Mouse (Mus musculus) liver, embryonic 12.5 days (tissue): Measurements from ENCODE around the gene 4930470P17Rik. TPM values are rescaled to one million over a fixed set of nuclear protein-coding genes. Genes with fewer than 3 reads are reported as not detected.

ENCODE experiments used
- ATAC-seq: fragments of 200-750 bp; cut with Nextera tagmentation; 2 replicates; pipeline ENCODE4 v1.8.0; 2017; ENCODE audit warnings: moderate number of reproducible peaks, mild to moderate bottlenecking, moderate library complexity
- H3K27ac ChIP-seq: fragments of 300-500 bp; sonication (generic); 2 replicates; pipeline ENCODE4 v1.5.1; 2016; ENCODE audit warnings: mild to moderate bottlenecking
- H3K27me3 ChIP-seq: fragments of 300-500 bp; sonication (generic); replicated peaks from 2 replicates; pipeline ENCODE4 v1.6.1; 2016; ENCODE audit warnings: mild to moderate bottlenecking, moderate library complexity
- H3K36me3 ChIP-seq: fragments of 300-500 bp; sonication (generic); 2 replicates; pipeline ENCODE4 v1.6.1; 2016; ENCODE audit warnings: mild to moderate bottlenecking, moderate library complexity
- H3K4me1 ChIP-seq: fragments of 300-500 bp; sonication (generic); 2 replicates; pipeline ENCODE4 v1.6.1; 2016
- H3K4me2 ChIP-seq: fragments of 300-500 bp; sonication (generic); 2 replicates; pipeline ENCODE4 v1.6.1; 2016; ENCODE audit warnings: mild to moderate bottlenecking, moderate library complexity
- H3K4me3 ChIP-seq: fragments of 300-500 bp; sonication (generic); 2 replicates; pipeline ENCODE4 v1.5.1; 2016; ENCODE audit warnings: mild to moderate bottlenecking, moderate library complexity
- H3K9ac ChIP-seq: fragments of 300-500 bp; sonication (generic); 2 replicates; pipeline ENCODE4 v1.6.1; 2016; ENCODE audit warnings: mild to moderate bottlenecking, moderate library complexity
- H3K9me3 ChIP-seq: fragments of 300-500 bp; sonication (generic); replicated peaks from 2 replicates; pipeline ENCODE4 v1.6.1; 2016; ENCODE audit warnings: mild to moderate bottlenecking, moderate library complexity
- WGBS: fragments of 180-500 bp; shearing (Covaris S2); methylation state at CpG from one replicate; pipeline ENCODE4 v1.1.7; 2016; ENCODE audit not compliant: insufficient replicate concordance; 5-methylcytosine and 5-hydroxymethylcytosine counted together
- polyA plus RNA-seq: library from polyadenylated mRNA; unstranded; fragments of >200 nt; fragmentation: Nextera tagmentation; extraction: Ambion mirVana; gene quantifications from 2 replicates; pipeline ENCODE4 v1.2.1, GENCODE M21; 2016

Gene 4930470P17Rik
- polyA plus RNA-seq, 1 experiment from 2014 or later: not detected

DNA sequence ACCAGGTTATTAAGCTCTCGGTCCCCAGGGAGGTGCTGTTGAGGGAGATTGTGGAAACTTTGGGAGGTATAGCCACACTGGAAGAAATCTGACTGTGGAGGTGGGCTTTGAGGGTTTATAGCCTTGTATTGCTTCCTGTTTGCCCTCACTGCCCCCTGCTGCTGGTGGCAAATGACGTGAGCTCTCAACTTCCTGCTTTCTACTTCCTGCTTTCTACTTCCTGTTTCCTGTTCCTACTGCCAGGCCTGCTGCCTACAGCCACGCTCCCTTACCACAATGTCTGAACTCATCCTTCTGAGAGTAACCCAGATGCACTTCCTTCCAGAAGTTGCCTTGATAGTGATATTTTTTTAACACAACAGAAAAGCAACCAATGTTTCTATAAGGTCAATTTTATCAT lies 24.3 kb downstream of the 4930470P17Rik start:
- Histone ChIP-seq H3K36me3 (no peaks in the 10 kb centered on the region), H3K27me3 (no peaks in the 10 kb centered on the region), H3K4me2 (no peak overlapping the region), H3K9ac (no peak overlapping the region), H3K4me3 (no peak overlapping the region), H3K9me3 (no peaks in the 10 kb centered on the region), H3K4me1 (no peaks in the 10 kb centered on the region), H3K27ac (no peak overlapping the region)
- no peak for ATAC-seq
- 42% methylated on average over 3 of the region's 3 CpGs for WGBS

DNA sequence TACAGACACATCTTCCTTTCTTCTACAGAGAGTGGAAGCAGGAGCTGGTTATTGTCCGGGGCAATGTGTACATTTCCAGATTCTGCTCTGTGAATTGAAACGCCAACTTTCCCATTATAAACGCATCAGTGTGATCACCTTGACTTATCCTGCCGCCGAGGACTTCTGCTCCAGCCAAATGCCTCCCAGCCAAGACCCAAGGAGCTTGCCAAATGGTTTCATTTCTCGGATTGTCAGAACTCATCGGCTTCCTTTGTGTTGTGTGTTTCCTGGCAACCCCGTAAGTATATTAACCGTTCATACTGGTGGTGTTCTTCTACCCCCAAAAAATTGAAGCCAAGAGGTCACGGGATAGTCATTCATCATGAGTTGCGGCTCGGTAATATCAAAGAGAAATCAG lies 25.7 kb downstream of the 4930470P17Rik start:
- WGBS: 78% methylated on average over 12 of the region's 12 CpGs
- Histone ChIP-seq H3K9me3 (no peaks in the 10 kb centered on the region), H3K27ac (no peak overlapping the region), H3K4me3 (no peak overlapping the region), H3K9ac (no peak overlapping the region), H3K36me3 (no peaks in the 10 kb centered on the region), H3K4me2 (no peak overlapping the region), H3K27me3 (no peaks in the 10 kb centered on the region), H3K4me1 (no peaks in the 10 kb centered on the region)
- no peak for ATAC-seq

DNA sequence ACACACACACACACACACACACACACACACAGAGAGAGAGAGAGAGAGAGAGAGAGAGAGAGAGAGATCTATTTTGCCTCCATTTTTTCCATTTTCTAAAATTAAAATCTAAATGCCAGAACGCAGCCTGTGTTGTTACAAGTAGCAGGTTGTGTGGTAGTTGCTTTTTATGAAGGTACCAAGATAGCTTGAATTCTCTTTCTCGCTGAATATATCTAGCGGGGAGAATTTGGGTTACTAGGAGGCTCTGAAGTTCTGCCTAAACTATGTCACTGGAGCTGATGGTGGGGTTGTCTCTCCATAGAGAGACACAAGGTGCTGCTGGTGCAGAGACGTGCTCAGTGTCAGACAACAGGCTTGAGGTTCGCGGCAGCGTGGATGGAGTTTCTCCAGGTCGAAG lies 36.8 kb downstream of the 4930470P17Rik start:
- Histone ChIP-seq H3K27me3 (no peaks in the 10 kb centered on the region), H3K9me3 (no peaks in the 10 kb centered on the region), H3K4me1 (no peaks in the 10 kb centered on the region), H3K9ac (no peak overlapping the region), H3K27ac (no peak overlapping the region), H3K36me3 (no peaks in the 10 kb centered on the region), H3K4me2 (no peak overlapping the region), H3K4me3 (no peak overlapping the region)
- ATAC-seq: no peak
- 78% methylated on average over 8 of the region's 8 CpGs for WGBS

DNA sequence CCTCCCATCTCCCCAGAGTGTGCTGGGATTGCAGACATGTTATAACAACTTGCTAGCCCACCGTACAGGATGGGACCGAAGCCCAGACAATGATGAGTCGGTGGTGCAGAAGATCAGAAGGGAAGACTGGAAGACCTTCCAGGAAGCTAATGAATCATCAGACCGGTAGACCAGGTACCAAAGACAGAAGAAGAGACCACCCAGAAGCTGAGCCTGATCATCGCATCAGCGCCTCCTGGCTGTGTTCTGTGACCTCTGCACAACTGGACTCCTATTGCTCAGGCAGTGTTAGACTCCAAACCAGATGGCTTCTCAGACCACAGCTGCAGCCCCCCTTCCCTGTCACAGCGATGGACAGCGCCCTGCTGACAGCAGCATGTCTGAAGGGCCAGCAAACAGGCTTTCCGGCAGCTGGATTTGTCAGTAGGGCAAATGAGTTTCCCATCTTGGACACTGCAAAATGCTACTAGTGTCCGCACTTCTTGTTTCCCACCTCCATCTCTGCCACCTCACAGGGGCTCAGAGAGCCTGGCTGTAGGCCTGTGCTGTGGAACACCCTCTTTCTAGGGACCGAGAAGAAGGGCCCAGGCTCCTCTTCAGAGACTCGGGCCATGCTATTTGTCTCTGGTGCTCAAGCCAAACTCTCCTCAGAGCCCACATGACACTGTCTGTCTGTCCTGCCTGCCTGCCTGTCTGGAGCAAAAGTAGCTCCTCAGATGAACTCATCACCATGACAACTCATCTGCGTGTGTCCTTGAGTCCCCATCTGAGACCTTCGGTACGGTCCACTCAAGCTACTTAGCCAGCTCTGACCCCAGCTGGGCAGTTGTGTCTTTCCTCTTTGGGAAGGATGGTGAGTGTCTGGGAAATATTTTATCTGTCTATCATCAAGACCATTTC lies 37.6 kb downstream of the 4930470P17Rik start:
- no peak overlapping the region for H3K4me2 ChIP-seq
- H3K36me3 ChIP-seq: no peaks in the 10 kb centered on the region
- H3K9ac ChIP-seq: no peak overlapping the region
- H3K4me3 ChIP-seq: no peak overlapping the region
- no peaks in the 10 kb centered on the region for H3K4me1 ChIP-seq
- ATAC-seq: no peak
- no peaks in the 10 kb centered on the region for H3K27me3 ChIP-seq
- WGBS: 75% methylated on average over 15 of the region's 15 CpGs
- H3K9me3 ChIP-seq: no peaks in the 10 kb centered on the region
- H3K27ac ChIP-seq: no peak overlapping the region

DNA sequence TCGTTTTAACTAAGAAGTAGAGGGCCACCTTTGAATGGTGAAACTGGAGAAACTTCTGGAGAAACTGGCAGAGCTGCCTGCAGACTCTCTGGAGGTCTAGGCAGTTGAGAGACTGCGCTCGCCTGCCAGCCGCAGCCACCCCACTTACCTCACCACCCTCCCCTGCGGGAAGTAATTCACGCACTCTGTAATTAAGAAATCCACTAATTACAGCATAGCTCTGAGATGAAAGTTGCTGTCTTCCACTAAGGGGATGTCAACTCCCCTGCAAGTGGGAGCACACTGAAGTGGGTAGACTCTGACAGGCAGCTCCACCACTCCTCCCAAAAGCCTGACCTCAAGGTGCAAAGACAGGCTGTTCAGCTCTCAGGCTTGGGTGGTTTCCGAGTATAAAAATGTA lies 49.7 kb downstream of the 4930470P17Rik start:
- H3K27ac ChIP-seq: no peak overlapping the region
- no peak overlapping the region for H3K4me2 ChIP-seq
- H3K36me3 ChIP-seq: no peaks in the 10 kb centered on the region
- 64% methylated on average over 7 of the region's 7 CpGs for WGBS
- ATAC-seq: no peak
- no peak overlapping the region for H3K4me3 ChIP-seq
- H3K27me3 ChIP-seq: no peaks in the 10 kb centered on the region
- H3K9ac ChIP-seq: no peak overlapping the region
- no peaks in the 10 kb centered on the region for H3K4me1 ChIP-seq
- no peaks in the 10 kb centered on the region for H3K9me3 ChIP-seq

DNA sequence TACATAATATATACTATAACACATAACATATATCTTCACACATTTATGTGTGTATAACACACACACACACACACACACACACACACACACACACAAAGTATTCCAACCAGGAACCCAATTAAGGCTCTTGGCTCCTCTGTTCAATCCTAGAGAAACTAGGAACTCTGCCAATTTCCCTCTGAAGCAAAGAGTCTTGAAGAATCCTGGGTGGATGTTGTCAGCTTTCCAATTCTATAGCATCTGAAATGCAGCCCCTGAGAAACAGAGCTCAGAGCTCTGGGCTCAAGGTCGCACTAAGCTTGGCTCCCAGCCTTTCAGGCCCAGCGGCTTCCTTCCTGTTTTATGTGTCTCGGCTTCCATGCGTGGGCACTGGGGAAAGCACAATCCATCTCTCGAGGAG lies 51.6 kb downstream of the 4930470P17Rik start:
- H3K4me1 ChIP-seq: no peaks in the 10 kb centered on the region
- no peaks in the 10 kb centered on the region for H3K27me3 ChIP-seq
- H3K4me3 ChIP-seq: no peak overlapping the region
- H3K4me2 ChIP-seq: no peak overlapping the region
- no peaks in the 10 kb centered on the region for H3K9me3 ChIP-seq
- no peaks in the 10 kb centered on the region for H3K36me3 ChIP-seq
- H3K27ac ChIP-seq: no peak overlapping the region
- H3K9ac ChIP-seq: no peak overlapping the region
- no peak for ATAC-seq
- WGBS: 27% methylated on average over 5 of the region's 5 CpGs

DNA sequence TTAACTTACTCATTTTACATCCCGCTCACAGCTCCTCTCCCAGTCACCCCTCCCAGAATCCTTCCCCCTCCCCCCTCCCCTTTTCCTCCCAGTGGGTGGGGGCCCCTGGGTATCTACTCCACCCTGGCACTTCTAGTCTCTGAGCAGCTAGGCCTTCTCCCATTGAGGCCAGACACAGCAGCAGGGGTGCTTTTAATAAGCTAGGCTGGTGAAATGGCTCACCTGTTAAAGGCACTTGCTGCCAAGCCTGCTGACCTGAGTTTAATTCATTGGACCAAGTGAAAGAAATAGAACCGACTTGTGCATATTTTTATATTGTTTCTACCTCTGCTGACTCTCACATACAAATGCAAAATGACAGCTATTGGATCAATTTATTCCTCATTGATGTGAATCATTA lies 52.7 kb downstream of the 4930470P17Rik start:
- Histone ChIP-seq H3K9ac (no peak overlapping the region), H3K4me1 (no peaks in the 10 kb centered on the region), H3K27ac (no peak overlapping the region), H3K4me3 (no peak overlapping the region), H3K27me3 (no peaks in the 10 kb centered on the region), H3K36me3 (no peaks in the 10 kb centered on the region), H3K9me3 (no peaks in the 10 kb centered on the region), H3K4me2 (no peak overlapping the region)
- 67% methylated on average over 2 of the region's 2 CpGs for WGBS
- no peak for ATAC-seq

DNA sequence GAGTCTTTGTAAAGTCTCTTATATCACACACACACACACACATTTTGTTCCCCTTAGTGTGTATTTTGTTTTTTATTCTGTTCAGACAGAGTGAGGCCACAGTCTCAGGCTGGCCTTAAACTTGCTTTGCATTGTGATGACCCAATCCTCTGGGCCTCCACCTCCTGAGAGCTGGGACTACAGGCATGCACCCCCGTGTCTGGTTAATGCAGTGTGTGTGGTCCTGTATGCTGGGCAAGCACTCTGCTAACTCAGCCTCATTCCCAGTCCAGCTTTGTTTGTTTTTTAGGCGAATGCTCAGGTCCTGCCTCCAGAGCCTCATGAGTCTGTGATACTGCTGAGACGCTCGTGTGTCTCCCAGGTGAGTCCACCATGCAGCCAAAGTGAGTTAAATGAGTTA lies 53.8 kb downstream of the 4930470P17Rik start:
- no peak overlapping the region for H3K9ac ChIP-seq
- H3K4me2 ChIP-seq: no peak overlapping the region
- ATAC-seq: no peak
- no peak overlapping the region for H3K4me3 ChIP-seq
- 48% methylated on average over 4 of the region's 4 CpGs for WGBS
- no peaks in the 10 kb centered on the region for H3K4me1 ChIP-seq
- no peaks in the 10 kb centered on the region for H3K36me3 ChIP-seq
- H3K9me3 ChIP-seq: no peaks in the 10 kb centered on the region
- H3K27me3 ChIP-seq: no peaks in the 10 kb centered on the region
- H3K27ac ChIP-seq: no peak overlapping the region

DNA sequence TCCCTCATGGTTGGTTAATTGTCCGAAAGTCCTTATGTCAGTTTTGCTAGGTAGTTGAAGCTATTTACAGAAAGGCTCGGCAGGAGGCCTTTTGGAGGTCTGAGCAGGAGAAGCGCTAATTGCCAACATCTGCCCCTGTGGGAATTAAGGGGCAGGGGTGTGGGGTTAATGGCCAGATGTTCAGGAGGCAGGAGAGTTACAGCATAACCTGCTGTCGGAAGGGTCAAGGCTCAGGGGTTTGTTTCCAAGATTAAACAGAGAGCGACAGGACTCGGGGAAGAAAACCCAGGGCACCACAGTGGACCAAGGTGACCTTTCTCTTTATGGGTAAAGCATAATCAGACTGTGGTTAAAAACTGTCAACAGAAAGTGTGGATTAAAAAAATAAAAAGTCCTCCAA lies 54.3 kb downstream of the 4930470P17Rik start:
- no peak overlapping the region for H3K27ac ChIP-seq
- H3K4me3 ChIP-seq: no peak overlapping the region
- H3K4me2 ChIP-seq: no peak overlapping the region
- no peaks in the 10 kb centered on the region for H3K27me3 ChIP-seq
- no peak for ATAC-seq
- H3K9ac ChIP-seq: no peak overlapping the region
- 48% methylated on average over 6 of the region's 6 CpGs for WGBS
- H3K9me3 ChIP-seq: no peaks in the 10 kb centered on the region
- no peaks in the 10 kb centered on the region for H3K36me3 ChIP-seq
- H3K4me1 ChIP-seq: no peaks in the 10 kb centered on the region

DNA sequence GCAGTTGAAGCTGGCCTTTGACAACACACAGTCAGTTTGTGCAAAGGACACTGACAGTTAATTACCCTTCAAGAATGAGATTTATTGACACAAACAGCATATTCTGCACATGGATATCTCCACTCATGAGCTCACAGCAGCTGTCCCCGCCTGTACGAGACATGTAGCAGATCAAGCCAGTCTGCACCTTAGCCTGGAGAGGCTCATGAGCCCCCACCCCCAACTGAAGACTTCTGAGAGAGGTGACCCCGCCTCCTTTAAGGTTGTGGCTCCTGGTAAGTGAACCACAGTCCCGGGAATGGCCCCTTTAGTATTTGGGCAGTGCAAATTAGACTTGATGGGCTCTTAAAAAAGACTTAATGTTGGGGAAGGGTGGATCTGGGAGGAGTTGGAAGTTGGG lies 56.1 kb downstream of the 4930470P17Rik start:
- H3K4me3 ChIP-seq: no peak overlapping the region
- H3K27ac ChIP-seq: no peak overlapping the region
- H3K9ac ChIP-seq: no peak overlapping the region
- no peak for ATAC-seq
- WGBS: 39% methylated on average over 4 of the region's 4 CpGs
- H3K4me1 ChIP-seq: no peaks in the 10 kb centered on the region
- no peaks in the 10 kb centered on the region for H3K9me3 ChIP-seq
- H3K4me2 ChIP-seq: no peak overlapping the region
- no peaks in the 10 kb centered on the region for H3K36me3 ChIP-seq
- H3K27me3 ChIP-seq: no peaks in the 10 kb centered on the region

DNA sequence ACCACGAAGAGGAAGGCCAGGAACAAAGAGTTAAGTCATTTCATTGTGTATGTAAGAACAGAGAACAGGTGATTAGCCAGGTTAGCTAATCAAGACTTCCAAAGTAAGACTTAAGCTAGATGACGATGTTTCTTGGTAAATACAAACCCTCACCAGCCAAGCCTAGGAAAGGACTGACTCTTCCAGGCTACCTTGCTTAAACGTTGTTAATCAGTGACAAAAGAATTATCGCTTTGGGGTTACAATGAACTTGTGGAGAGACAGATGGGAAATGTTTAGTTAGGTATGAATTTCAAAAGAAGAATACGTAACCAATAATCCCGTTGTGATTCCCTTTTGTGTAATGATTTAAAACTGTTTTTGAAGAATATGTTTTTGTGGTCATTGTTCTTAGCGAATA lies 56.9 kb downstream of the 4930470P17Rik start:
- H3K4me3 ChIP-seq: no peak overlapping the region
- no peaks in the 10 kb centered on the region for H3K27me3 ChIP-seq
- H3K9me3 ChIP-seq: no peaks in the 10 kb centered on the region
- no peak for ATAC-seq
- H3K4me2 ChIP-seq: no peak overlapping the region
- no peaks in the 10 kb centered on the region for H3K36me3 ChIP-seq
- no peak overlapping the region for H3K9ac ChIP-seq
- no peak overlapping the region for H3K27ac ChIP-seq
- H3K4me1 ChIP-seq: no peaks in the 10 kb centered on the region
- 66% methylated on average over 7 of the region's 7 CpGs for WGBS

DNA sequence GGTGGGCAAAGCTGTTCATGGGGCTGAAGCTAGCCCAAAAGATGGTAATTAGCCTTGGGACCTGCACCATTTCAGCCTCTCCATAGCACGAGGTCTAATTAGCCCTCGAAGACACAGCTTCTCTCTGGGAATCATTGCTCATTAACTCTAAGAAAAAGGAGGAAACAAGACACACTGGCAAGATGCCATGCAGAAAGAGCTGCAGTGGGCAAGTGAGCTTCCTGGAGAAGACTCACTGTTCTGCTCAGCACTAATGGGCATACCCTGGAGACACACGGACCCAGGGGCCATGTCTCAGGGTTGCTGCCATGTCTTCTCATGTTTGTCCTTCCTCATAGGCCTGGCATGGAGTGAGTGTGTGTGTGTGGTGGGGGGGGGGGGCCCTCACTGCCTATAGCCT lies 57.7 kb downstream of the 4930470P17Rik start:
- Histone ChIP-seq H3K4me2 (no peak overlapping the region), H3K27ac (no peak overlapping the region), H3K4me3 (no peak overlapping the region), H3K27me3 (no peaks in the 10 kb centered on the region), H3K36me3 (no peaks in the 10 kb centered on the region), H3K9ac (no peak overlapping the region), H3K4me1 (no peaks in the 10 kb centered on the region), H3K9me3 (no peaks in the 10 kb centered on the region)
- ATAC-seq: no peak
- 54% methylated on average over 3 of the region's 3 CpGs for WGBS

DNA sequence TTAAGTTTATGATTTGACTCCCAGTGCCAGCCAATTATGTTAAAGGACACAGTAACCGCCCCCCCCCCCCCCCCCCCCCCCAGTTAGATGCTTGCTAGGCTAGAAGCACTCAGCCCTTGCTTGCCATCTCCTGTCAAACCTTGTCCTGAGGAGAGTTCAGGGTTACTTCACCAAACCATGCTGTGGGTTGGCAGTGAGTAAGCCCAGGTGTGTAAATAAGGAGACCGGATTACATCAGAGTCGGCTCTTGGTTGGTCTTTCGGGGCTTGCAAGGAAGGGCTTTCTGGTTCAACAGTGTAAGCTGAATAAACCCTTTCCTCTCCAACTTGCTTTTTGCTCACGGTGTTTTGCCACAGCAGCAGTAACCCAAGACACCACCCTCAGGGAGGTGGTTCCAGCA lies 58.2 kb downstream of the 4930470P17Rik start:
- no peaks in the 10 kb centered on the region for H3K27me3 ChIP-seq
- H3K4me2 ChIP-seq: no peak overlapping the region
- H3K4me1 ChIP-seq: no peaks in the 10 kb centered on the region
- no peak for ATAC-seq
- H3K9me3 ChIP-seq: no peaks in the 10 kb centered on the region
- no peak overlapping the region for H3K27ac ChIP-seq
- 73% methylated on average over 5 of the region's 5 CpGs for WGBS
- no peak overlapping the region for H3K4me3 ChIP-seq
- H3K9ac ChIP-seq: no peak overlapping the region
- H3K36me3 ChIP-seq: no peaks in the 10 kb centered on the region
